Mouse (Mus musculus) heart, postnatal 0 days (tissue): Measurements from ENCODE around the gene Foxk2. TPM values are rescaled to one million over a fixed set of nuclear protein-coding genes. Genes with fewer than 3 reads are reported as not detected.
"Not testable (repeated sequence)": the region's sequence is repeated elsewhere in the genome, so short reads cannot be mapped to it uniquely, and the experiment has no call there.

Source experiments
- ATAC-seq: fragments of 200-750 bp; cut with Nextera tagmentation; 2 replicates; pipeline ENCODE4 v1.8.0; 2017; ENCODE audit warnings: low read depth, moderate number of reproducible peaks, moderate library complexity; ENCODE audit not compliant: insufficient read depth
- DNase-seq: peaks from one replicate; pipeline ENCODE4 v3.0.0-alpha.2; 2016; ENCODE audit warnings: low spot score
- H3K27ac ChIP-seq: fragments of 300-500 bp; sonication (generic); 2 replicates; pipeline ENCODE4 v1.5.1; 2014; ENCODE audit warnings: low read depth, mild to moderate bottlenecking
- H3K27me3 ChIP-seq: fragments of 300-500 bp; sonication (generic); 2 replicates; pipeline ENCODE4 v1.6.1; 2014; ENCODE audit warnings: low read length, mixed read lengths; ENCODE audit not compliant: control insufficient read depth, insufficient read depth
- H3K36me3 ChIP-seq: fragments of 300-500 bp; sonication (generic); replicated peaks from 2 replicates; pipeline ENCODE4 v1.6.1; 2014; ENCODE audit warnings: low read length, mixed read lengths; ENCODE audit not compliant: control insufficient read depth, insufficient read depth
- H3K4me1 ChIP-seq: fragments of 300-500 bp; sonication (generic); 2 replicates; pipeline ENCODE4 v1.6.1; 2014; ENCODE audit warnings: antibody characterized with exemption; ENCODE audit not compliant: control insufficient read depth, insufficient read depth
- H3K4me2 ChIP-seq: fragments of 300-500 bp; sonication (generic); 2 replicates; pipeline ENCODE4 v1.6.1; 2014; ENCODE audit warnings: low read depth, mild to moderate bottlenecking, low read length, moderate library complexity
- H3K4me3 ChIP-seq: fragments of 300-500 bp; sonication (generic); 2 replicates; pipeline ENCODE4 v1.5.1; 2014; ENCODE audit warnings: low read depth, low read length
- H3K9ac ChIP-seq: fragments of 300-500 bp; sonication (generic); replicated peaks from 2 replicates; pipeline ENCODE4 v1.6.1; 2014; ENCODE audit warnings: low read depth, low read length, mixed read lengths
- H3K9me3 ChIP-seq: fragments of 300-500 bp; sonication (generic); replicated peaks from 2 replicates; pipeline ENCODE4 v1.6.1; 2016; ENCODE audit warnings: low read length; ENCODE audit not compliant: control insufficient read depth
- CTCF ChIP-seq: IDR thresholded peaks from 2 replicates; pipeline ENCODE4 v1.5.1; 2016; ENCODE audit warnings: antibody characterized with exemption, control low read depth, low read depth
- EP300 ChIP-seq: IDR thresholded peaks from 2 replicates; pipeline ENCODE4 v1.6.1; 2016; ENCODE audit warnings: antibody characterized with exemption, low read depth
- WGBS: fragments of 180-500 bp; shearing (Covaris S2); extraction: QIAGEN DNeasy Blood & Tissue Kit; methylation state at CpG from one replicate; pipeline ENCODE4 v1.1.7; 2014; 5-methylcytosine and 5-hydroxymethylcytosine counted together
- polyA plus RNA-seq: library from polyadenylated mRNA; unstranded; fragments of >200 nt; fragmentation: Nextera tagmentation; extraction: Ambion mirVana; gene quantifications from 2 replicates; pipeline ENCODE4 v1.2.1, GENCODE M21; 2015
- total RNA-seq: library from RNA; depleted of rRNA; stranded (reverse); fragments of >200 nt; gene quantifications from 2 replicates; pipeline ENCODE4 v1.2.3, GENCODE M21; 2014; ENCODE audit warnings: low replicate concordance

The Foxk2 gene
- total and polyA plus RNA-seq, 2 experiments from 2014 or later, result 3.8 to 25.8 TPM

DNA sequence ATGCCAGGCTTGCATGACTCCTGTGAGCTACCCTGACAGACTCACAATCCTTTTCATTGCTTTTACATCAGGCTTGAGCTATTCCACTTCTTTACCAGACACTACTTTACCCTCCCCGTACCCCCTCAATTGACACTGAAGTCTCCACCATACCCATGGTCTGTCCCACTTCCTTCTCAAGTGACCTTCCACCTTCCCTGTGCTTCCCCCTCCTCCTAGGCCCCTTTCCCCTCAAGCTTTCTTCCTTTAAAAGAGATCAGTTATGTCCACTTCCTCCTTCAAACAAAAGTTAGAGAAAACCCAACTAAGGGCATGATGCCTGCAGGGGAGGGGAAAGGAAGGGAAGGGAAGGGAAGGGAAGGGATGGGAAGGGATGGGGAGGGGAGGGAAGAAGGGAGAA lies 80.5 kb downstream of the Foxk2 start:
- H3K4me1 ChIP-seq, result no peaks in the 10 kb centered on the region
- H3K9ac ChIP-seq, result no peak overlapping the region
- no peak overlapping the region for H3K4me3 ChIP-seq
- WGBS, result 61% methylated on average over 1 of the region's 1 CpGs
- H3K27me3 ChIP-seq, result no peaks in the 10 kb centered on the region
- H3K36me3 ChIP-seq, result peaks cover 33% of the 10 kb centered on the region
- no peak for TF ChIP-seq EP300
- no peak for TF ChIP-seq CTCF
- no peak overlapping the region for H3K27ac ChIP-seq
- H3K9me3 ChIP-seq, result no peaks in the 10 kb centered on the region
- no peak for ATAC-seq
- no peak for DNase-seq
- H3K4me2 ChIP-seq, result no peak overlapping the region

DNA sequence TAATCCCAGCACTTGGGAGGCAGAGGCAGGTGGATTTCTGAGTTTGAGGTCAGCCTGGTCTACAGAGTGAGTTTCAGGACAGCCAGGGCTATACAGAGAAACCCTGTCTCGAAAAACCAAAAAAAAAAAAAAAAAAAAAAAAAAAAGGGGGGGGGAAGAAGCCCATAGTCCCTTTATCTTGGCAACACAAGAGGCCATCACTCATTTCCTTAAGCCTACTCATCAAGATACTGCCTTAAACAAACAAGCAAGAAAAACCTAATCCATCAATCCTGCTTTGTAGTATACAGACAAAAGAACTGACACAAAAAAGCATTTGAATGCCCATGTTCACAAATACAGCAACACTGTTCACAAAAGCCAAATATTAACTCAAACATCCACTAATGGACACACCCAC lies 82.6 kb downstream of the Foxk2 start:
- no CpG with 5 or more reads among the region's 1 CpGs for WGBS
- not testable (repeated sequence) for H3K4me3 ChIP-seq, H3K4me2 ChIP-seq, H3K4me1 ChIP-seq, H3K27me3 ChIP-seq, H3K9me3 ChIP-seq, DNase-seq, H3K27ac ChIP-seq, H3K9ac ChIP-seq, ATAC-seq
- peaks cover 17% of the 10 kb centered on the region; the same call in 1 of the 2 replicates for H3K36me3 ChIP-seq

DNA sequence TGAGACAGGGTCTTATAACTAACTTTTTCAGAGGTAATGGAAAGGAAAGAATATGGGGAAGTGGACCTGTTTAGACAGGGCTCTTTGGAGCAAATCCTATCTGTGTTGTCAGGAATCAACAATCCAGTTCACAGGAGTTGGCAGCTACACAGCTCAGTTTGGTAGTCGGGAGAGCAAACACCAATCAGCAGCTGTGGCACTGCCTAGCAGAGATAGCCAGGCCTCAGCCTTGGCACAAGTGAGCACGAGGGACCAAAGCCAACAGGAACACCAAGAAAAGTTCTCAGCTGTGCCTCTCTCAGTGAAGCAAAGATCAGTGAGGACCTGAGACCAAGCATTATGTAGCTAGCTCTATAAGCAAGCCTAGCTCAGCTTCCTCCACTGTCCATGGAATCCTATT lies 87.2 kb downstream of the Foxk2 start:
- 30% methylated on average over 2 of the region's 2 CpGs for WGBS
- Histone ChIP-seq H3K36me3 (0 out of 2 replicates have a peak, but pooled peaks cover 12% of the 10 kb centered on the region), H3K9ac (no peak overlapping the region), H3K9me3 (no peaks in the 10 kb centered on the region), H3K27me3 (no peaks in the 10 kb centered on the region), H3K4me2 (no peak overlapping the region), H3K27ac (peak overlapping the region; percentile 70), H3K4me1 (peaks cover 6% of the 10 kb centered on the region; the same call in 1 of the 2 replicates), H3K4me3 (no peak overlapping the region)
- ATAC-seq (peak; percentile 73), DNase-seq (peak; percentile 39)
- TF ChIP-seq EP300, result no peak
- TF ChIP-seq CTCF, result no peak

DNA sequence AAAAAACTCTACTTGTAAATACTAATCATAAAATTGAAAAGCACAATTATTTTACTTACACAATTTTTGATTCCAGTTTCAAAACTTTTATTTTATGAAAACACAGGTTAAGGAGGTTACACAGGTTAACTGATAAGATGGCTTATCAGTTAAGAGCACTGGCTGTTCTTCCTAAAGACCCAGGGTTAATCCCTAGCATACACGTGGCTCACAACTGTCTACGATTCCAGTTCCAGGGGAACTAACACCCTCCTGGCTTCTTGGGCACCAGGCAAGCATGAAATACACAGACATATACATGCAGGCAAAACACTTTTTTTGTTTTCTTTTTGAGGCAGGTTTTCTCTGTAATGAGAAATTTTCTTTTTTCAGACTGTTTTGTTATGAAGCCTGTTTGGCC lies 88.4 kb downstream of the Foxk2 start:
- TF ChIP-seq EP300 (no peak), CTCF (no peak)
- ATAC-seq, result no peak
- Histone ChIP-seq H3K4me3 (no peak overlapping the region), H3K4me1 (peaks cover 13% of the 10 kb centered on the region), H3K27me3 (no peaks in the 10 kb centered on the region), H3K27ac (no peak overlapping the region), H3K9ac (no peak overlapping the region), H3K9me3 (no peaks in the 10 kb centered on the region), H3K4me2 (no peak overlapping the region), H3K36me3 (0 out of 2 replicates have a peak, but pooled peaks cover 12% of the 10 kb centered on the region)
- 86% methylated on average over 2 of the region's 2 CpGs for WGBS
- no peak for DNase-seq

DNA sequence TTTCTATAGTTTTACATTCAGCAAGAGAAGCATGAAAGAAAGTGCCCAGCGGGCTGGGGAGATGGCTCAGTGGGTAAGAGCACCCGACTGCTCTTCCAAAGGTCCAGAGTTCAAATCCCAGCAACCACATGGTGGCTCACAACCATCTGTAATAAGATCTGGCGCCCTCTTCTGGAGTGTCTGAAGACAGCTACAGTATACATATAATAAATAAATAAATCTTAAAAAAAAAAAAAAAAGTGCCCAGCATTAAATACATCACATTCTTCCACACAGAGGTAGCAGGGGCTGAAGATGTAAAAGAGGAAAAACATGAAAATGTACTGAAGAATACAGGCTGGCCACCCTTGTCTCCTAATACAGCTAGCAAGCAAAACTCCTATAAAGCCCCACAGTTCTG lies 88.9 kb downstream of the Foxk2 start:
- H3K4me2 ChIP-seq, H3K27ac ChIP-seq, DNase-seq: not testable (repeated sequence)

DNA sequence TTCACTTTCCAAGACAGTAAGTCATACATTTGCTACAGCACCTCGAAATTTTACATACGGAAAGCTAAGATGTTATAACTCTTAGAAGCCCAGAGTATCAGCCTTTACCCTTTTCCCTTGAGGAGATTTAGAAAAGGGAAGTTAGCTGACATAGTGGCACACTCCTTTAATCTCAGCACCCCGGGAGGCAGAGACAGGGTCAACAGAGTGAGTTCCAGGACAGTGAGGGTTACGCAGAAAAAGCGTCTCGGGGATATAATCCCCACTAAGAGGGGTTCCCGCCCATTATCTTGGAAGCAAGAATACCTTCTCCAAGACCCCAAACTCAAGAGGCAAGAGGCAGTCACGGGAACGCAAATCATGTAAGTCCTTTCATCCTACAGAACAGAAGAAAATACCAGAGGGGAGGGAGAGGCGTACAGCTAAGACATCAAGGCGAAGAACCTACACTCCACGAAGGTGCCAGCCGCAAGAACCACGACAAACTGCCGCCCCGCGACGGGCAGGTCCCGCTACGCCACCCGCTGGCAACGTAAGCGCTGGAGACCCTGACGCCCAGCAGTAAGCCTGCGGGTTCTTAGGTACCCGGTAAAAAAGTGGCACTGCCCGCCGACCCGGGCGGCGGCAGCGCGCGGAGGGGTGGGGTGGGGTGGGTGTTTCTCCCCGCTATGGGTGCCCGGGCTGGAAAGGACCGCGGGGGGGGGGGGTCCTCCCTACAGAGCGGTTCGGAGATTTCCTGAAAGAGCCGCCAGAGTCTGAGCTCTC lies 93.7 kb downstream of the Foxk2 start:
- Histone ChIP-seq H3K27me3 (no peaks in the 10 kb centered on the region), H3K27ac (peak overlapping the region; percentile 93), H3K4me1 (peaks cover 17% of the 10 kb centered on the region), H3K4me3 (peak overlapping the region; percentile 81), H3K36me3 (0 out of 2 replicates have a peak, but pooled peaks cover under 1% of the 10 kb centered on the region), H3K9me3 (no peaks in the 10 kb centered on the region), H3K9ac (peak overlapping the region; percentile 91), H3K4me2 (peak overlapping the region; percentile 83)
- ATAC-seq (peak; percentile 45), DNase-seq (peak; percentile 17)
- TF ChIP-seq CTCF, result no peak
- no peak for TF ChIP-seq EP300
- 2% methylated on average over 39 of the region's 41 CpGs for WGBS

More for the DNA sequence above, 88.9 kb downstream of the Foxk2 start:
- 81% methylated on average over 3 of the region's 3 CpGs for WGBS
- H3K9ac ChIP-seq, ATAC-seq, H3K9me3 ChIP-seq, H3K4me3 ChIP-seq, H3K27me3 ChIP-seq: not testable (repeated sequence)
- Histone ChIP-seq H3K36me3 (0 out of 2 replicates have a peak, but pooled peaks cover 12% of the 10 kb centered on the region), H3K4me1 (peaks cover 16% of the 10 kb centered on the region)
